8 mouse cellular contexts compared by ENCODE assay signal in the genomic region with DNA sequence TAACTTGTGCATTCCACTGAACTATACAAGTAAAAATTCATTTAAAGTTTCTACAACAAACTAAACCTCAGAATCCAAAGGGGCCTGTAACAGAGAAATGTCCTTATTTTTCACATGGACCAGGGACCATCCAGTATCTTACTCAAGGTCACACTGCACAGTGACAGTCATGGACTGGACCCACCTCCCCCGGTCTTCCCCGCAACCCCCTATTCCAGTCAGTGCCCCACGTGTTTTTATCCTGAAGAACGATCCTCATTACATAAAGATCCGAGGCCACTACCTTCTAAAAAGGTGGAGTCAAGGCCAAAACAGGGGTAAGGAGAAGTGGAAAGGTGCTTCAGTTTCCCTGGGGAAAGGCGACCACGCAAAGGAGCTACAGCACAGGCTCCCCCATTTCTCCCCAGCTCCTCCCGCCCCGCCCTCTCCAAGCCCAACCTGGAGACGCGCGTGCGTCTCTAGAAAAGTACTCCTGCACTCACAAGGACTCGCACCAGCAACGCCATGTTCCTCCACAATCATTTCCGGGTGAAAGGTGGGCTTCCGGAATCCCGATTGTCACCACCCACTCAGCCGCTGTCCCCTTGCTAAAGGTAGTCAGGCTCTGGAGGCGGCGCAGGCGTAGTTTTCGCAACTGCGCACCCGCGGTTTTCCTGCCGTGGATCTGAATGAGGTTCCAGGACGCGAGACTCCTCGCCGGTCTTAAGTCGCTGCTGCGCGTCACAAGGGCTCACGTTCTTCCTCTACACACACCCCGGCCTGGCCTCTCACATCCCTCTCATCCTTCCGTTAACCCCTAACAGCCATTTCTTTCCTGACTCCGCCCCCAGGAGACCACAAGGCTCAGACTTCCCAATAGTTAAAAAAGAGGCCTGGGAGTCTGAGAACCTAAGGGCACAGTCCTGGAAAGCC. TPM values are rescaled to one million over a fixed set of nuclear protein-coding genes. Genes with fewer than 3 reads are reported as not detected.
DNase-seq lines count a peak whose midpoint lies in the region; ATAC-seq lines count a peak whose summit lies in the region.

A gene (minus strand): TSS at position 780 of the 912 bp plus-strand sequence.

- H3K9ac ChIP-seq in hindbrain, embryonic 15.5 days = peak within 1 kb of the TSS; percentile 59

- peak within 1 kb of the TSS; percentile 89 for H3K27ac ChIP-seq in hindbrain, embryonic 15.5 days (replicated peaks)

- H3K4me3 ChIP-seq in hindbrain, embryonic 15.5 days = peak within 1 kb of the TSS; percentile 77

- H3K4me2 ChIP-seq in hindbrain, embryonic 15.5 days = peak within 1 kb of the TSS; percentile 80

- peak; percentile 99 for DNase-seq in R1 (ENCODE audit: low read depth, low spot score)
- peak; percentile 91 to 94 for DNase-seq in cerebellum, postnatal 25 days
- DNase-seq in frontal cortex, postnatal 36 days (ENCODE audit: low spot score in 2 of 2) = peak; percentile 91 to 97
- peak; percentile 93 for DNase-seq in left cerebral cortex, adult 11 months (ENCODE audit: low spot score)
- DNase-seq in lung, postnatal 4 days = peak; percentile 93
- peak; percentile 94 for DNase-seq in retina, postnatal 7 days (ENCODE audit: low read depth, low spot score)
- peak; percentile 71 for DNase-seq in urinary bladder, adult 2 months (ENCODE audit: low spot score)

- H3K27me3 ChIP-seq in hindbrain, embryonic 15.5 days = no peaks in the 10 kb centered on the region

- no peaks in the 10 kb centered on the region for H3K9me3 ChIP-seq in hindbrain, embryonic 15.5 days

- peaks cover 22% of the 10 kb centered on the region for H3K4me1 ChIP-seq in hindbrain, embryonic 15.5 days (replicated peaks)

- no peaks in the 10 kb centered on the region for H3K36me3 ChIP-seq in hindbrain, embryonic 15.5 days

- WGBS in hindbrain, embryonic 15.5 days = under 1% methylated on average over 38 of the region's 38 CpGs

- peak; percentile 98 for ATAC-seq in hindbrain, embryonic 15.5 days (ENCODE audit: low FRiP score, low read depth)

RNA-seq across cellular contexts. Expression of the gene that starts here (rescaled TPM):
- polyA plus RNA-seq in hindbrain, embryonic 15.5 days (2015; fragmentation: Nextera tagmentation; extraction: Ambion mirVana) = 64.2 and 65.0 TPM in 2 replicates
- 47.0 and 60.2 TPM in 2 replicates for polyA plus RNA-seq in urinary bladder, adult 2 months (2012; rRNA removed)

Comparison
In these comparisons a context has a peak if more than half of its experiments do, and no peak if none do; other contexts are left out.
1. Peak in every context shown above with its lines: DNase-seq, ATAC-seq, H3K4me3 ChIP-seq and H3K27ac ChIP-seq.